Mouse (Mus musculus) liver, postnatal 0 days (tissue): ENCODE data around the gene Cfap20.

Experiments
- CTCF ChIP-seq: sonication (generic); IDR thresholded peaks from 2 replicates; pipeline ENCODE4 v1.5.1; 2016; ENCODE audit warnings: antibody characterized with exemption, low read depth
- EP300 ChIP-seq: IDR thresholded peaks from 2 replicates; pipeline ENCODE4 v1.6.1; 2016; ENCODE audit warnings: antibody characterized with exemption, low read depth, mild to moderate bottlenecking

DNA sequence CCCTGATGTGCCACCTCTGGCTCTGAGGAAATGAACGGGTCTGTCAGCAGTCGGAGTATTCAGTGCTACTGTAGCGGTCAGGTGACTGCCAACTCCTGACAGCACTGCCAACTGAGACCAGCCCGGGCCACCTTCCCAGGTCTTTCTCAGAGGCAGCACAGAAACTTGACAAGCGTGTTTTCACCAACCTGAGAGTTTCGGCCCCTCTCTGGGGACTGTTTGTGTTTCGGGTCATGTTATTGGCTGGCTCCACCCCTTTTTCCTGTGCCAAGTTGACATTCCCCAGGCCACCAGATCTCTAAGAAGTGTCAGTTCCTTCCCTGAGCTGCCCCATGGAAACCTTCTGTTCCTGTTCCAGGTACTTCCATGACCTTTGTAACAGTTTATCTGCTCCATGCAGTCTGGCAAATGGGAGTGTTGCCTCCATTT is 56.8 kb downstream of the Cfap20 start:
- TF ChIP-seq EP300 = no peak
- TF ChIP-seq CTCF = no peak
